Mouse (Mus musculus) 3134 (cell line): ENCODE measurements at regions not wholly inside any gene's neighbourhood (a gene's known extent, or its start where the extent isn't known, plus 50 kb on each side); places are given as distances from the start of the nearest gene placed in this dataset.

Source experiments
- DNase-seq: peaks from one replicate; pipeline ENCODE4 v3.0.0-alpha.2; 2011; ENCODE audit warnings: low spot score; ENCODE audit not compliant: insufficient read length; ENCODE audit errors: extremely low read depth

DNA sequence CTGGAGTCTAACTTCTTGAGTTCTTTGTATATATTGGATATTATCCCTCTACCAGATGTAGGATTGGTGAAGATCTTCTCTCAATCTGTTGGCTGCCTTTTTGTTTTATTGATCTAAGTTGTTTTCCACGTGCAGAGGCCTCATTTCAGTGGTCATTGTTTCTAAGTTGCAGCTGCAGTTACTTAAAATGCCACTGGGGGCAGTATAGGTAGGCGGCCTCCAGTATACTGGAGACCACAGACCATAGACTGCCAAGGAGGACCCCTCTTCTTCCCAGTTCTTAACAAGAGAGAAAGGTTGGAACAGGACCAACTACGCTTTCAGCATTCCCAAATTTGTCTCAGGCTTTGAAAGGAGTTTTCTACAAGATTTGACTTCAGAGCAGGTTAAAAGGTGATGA, 136.7 kb downstream of the BC067074 start:
- no peak for DNase-seq
